Mouse (Mus musculus) lung, postnatal 36 days (tissue): ENCODE measurements around the gene Limch1.

ENCODE experiments used
- DNase-seq: peaks from one replicate; pipeline ENCODE4 v3.0.0; 2022; ENCODE audit warnings: mixed read lengths

Limch1 gene

GRCm38 (mm10) chr5:66992401-66992800, 246.8 kb downstream of the Limch1 start:
- no peak for DNase-seq

GRCm38 (mm10) chr5:66993076-66993475, 247.4 kb downstream of the Limch1 start:
- no peak for DNase-seq

GRCm38 (mm10) chr5:66996124-66996523, 250.5 kb downstream of the Limch1 start:
- no peak for DNase-seq

GRCm38 (mm10) chr5:66996886-66997599, 251.4 kb downstream of the Limch1 start:
- DNase-seq = peak; percentile 76

- no peak for DNase-seq
Observed at GRCm38 (mm10) chr5:66997600-66997930, 251.9 kb downstream of the Limch1 start.

- no peak for DNase-seq
Observed at GRCm38 (mm10) chr5:66998341-66998740, 252.7 kb downstream of the Limch1 start.

GRCm38 (mm10) chr5:67002346-67002745, 256.7 kb downstream of the Limch1 start:
- DNase-seq = no peak

- peak; percentile 49 for DNase-seq
Observed at GRCm38 (mm10) chr5:67004619-67005018, 259.0 kb downstream of the Limch1 start.

GRCm38 (mm10) chr5:67011043-67011870, 265.6 kb downstream of the Limch1 start:
- no peak for DNase-seq

GRCm38 (mm10) chr5:67011985-67012384, 266.4 kb downstream of the Limch1 start:
- DNase-seq = no peak

- DNase-seq = no peak
Observed at GRCm38 (mm10) chr5:67013926-67014325, 268.3 kb downstream of the Limch1 start.

- DNase-seq = peak; percentile 81
Observed at GRCm38 (mm10) chr5:67016450-67016849, 270.8 kb downstream of the Limch1 start.

- no peak for DNase-seq
Observed at GRCm38 (mm10) chr5:67024459-67025050, 278.9 kb downstream of the Limch1 start.

- DNase-seq = peak; percentile 59
Observed at GRCm38 (mm10) chr5:67025095-67025494, 279.5 kb downstream of the Limch1 start.

- no peak for DNase-seq
Observed at GRCm38 (mm10) chr5:67025581-67025980, 280.0 kb downstream of the Limch1 start.

- DNase-seq = no peak
Observed at GRCm38 (mm10) chr5:67028786-67029185, 283.2 kb downstream of the Limch1 start.

- DNase-seq = no peak
Observed at GRCm38 (mm10) chr5:67029946-67030345, 284.3 kb downstream of the Limch1 start.

GRCm38 (mm10) chr5:67032601-67033000, 287.0 kb downstream of the Limch1 start:
- DNase-seq = no peak

GRCm38 (mm10) chr5:67043932-67044331, 298.3 kb downstream of the Limch1 start:
- DNase-seq = no peak

- DNase-seq = peak; percentile 20
Observed at GRCm38 (mm10) chr5:67048003-67048402, 302.4 kb downstream of the Limch1 start.

GRCm38 (mm10) chr5:67057803-67058202, 312.2 kb downstream of the Limch1 start:
- no peak for DNase-seq

- DNase-seq = no peak
Observed at GRCm38 (mm10) chr5:67060519-67060918, 314.9 kb downstream of the Limch1 start.

- no peak for DNase-seq
Observed at GRCm38 (mm10) chr5:67063596-67063995, 318.0 kb downstream of the Limch1 start.

GRCm38 (mm10) chr5:67083117-67083516, 337.5 kb downstream of the Limch1 start:
- no peak for DNase-seq
